Mouse (Mus musculus) left cerebral cortex, postnatal 14 days (tissue): ENCODE measurements at regions not wholly inside any gene's neighbourhood (a gene's known extent, or its start where the extent isn't known, plus 50 kb on each side); places are given as distances from the start of the nearest gene placed in this dataset.
A peak's percentile ranks its signal among the peaks of the same experiment; 100 is the strongest.

ENCODE experiments used
- DNase-seq, 2 experiments: peaks; one replicate each; pipeline ENCODE4 v3.0.0; 2021 to 2022; ENCODE audit warnings: low spot score in 2 of 2, mixed read lengths in 1 of 2
- intact Hi-C: fragments of 180-260 bp; cut with DNase I; formaldehyde crosslinking; loops from one replicate; pipeline ENCODE4 v1.15.1; 2025

GRCm38 (mm10) chr7:61030321-61030720 is 890.3 kb upstream of the Snrpn start:
- intact Hi-C loops, result no loop called here
- peak; percentile 4 to 44 for DNase-seq
